Mouse (Mus musculus) spleen, embryonic (tissue): ENCODE measurements at regions not wholly inside any gene's neighbourhood (a gene's known extent, or its start where the extent isn't known, plus 50 kb on each side); places are given as distances from the start of the nearest gene placed in this dataset.
"Not testable (repeated sequence)": the region's sequence is repeated elsewhere in the genome, so short reads cannot be mapped to it uniquely, and the experiment has no call there.

Source experiments
- CTCF ChIA-PET: fragments of 350-600 bp; sonication (Branson Sonifier 250); formaldehyde crosslinking; loops from one replicate; lab custom pipeline; 2022; lab: Charles Lee

DNA sequence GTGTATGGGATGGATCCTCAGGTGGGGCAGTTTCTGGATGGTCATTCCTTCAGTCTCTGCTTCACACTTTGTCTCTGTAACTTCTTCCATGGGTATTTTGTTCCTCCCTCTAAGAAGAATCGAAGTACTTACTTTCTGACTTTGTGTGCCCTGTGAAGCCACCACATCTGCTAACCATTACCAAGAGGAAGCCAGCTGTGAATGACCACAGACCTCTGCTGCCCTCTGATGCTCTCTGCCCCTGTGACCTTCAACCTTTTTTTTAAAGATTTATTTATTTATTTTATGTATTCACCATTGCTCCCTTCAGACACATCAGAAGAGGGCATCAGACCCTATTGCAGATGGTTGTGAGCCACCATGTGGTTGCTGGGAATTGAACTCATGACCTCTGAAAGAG is 475.7 kb upstream of the Gulo start:
- CTCF ChIA-PET, result not testable (repeated sequence)

DNA sequence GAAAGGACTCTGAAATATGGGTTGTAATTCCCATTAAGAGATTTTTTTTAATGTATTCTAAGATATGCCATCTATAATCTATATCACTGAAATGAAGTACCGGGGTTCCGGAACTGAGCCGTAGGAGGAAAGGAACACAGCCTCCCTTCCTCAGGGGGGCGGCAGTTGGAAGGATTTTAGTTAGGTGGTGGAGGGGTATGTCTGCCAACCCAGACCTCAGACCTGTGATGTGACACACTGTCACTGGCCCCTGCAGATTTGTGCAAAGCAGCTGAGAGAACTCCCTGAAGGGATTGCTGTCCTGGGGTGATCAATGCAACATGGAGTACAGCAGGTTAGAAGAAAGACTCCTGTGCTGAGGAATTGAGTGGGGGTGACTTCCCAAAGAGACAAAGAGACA is 470.2 kb upstream of the Gulo start:
- CTCF ChIA-PET, result no interaction called here

DNA sequence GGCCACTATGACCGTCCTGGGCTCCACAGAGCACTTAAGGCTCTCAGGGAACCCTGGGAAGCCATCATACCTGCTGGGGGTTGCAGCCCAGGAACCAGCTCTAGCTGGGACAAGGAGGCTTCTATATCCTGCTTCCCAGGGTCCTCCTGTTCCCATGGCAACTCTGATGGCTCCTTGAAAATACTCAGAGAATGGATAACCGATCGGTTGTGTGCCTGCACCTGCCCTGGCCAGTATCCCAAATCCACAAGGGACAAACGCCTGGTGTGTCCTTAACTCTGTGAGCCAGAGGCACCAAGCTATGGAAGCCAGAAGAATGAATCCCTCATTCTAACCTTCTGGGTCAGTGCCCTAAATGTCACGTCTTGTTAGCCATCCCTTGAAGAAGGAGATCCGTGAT is 469.6 kb upstream of the Gulo start:
- CTCF ChIA-PET, result no interaction called here

DNA sequence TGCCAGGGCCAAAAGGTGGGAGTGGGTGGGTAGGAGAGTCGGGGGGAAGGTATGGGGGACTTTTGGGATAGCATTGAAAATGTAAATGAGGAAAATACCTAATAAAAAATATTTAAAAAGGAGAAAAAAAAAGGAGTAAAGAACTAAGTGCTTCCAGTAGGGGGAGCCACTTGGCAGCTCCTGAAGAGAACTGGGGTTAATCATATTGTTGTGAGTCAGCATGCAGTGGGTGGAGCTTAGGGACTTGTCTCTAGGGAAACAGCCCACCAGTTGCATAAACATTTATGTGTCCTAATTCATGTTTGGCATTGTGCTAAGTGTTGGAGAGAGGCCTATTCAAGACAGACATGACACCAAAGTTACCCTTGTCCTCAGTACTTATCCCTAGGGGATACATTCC is 466.0 kb upstream of the Gulo start:
- CTCF ChIA-PET, result no interaction called here

DNA sequence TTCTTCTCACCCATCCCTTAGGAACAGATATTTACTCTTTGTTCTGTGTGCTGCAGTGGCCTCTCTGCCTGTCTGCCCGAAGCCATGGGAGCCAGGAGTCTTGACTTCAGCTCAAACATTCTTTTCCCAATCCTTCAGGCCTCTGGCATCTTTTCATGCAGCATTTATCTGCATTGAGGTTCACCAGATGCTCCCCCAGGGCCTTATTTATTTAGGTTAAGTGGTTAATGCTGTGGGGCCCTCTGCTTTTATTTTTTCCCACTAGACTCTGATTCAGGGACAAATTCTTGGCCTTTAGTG is 464.2 kb upstream of the Gulo start:
- CTCF ChIA-PET, result no interaction called here

DNA sequence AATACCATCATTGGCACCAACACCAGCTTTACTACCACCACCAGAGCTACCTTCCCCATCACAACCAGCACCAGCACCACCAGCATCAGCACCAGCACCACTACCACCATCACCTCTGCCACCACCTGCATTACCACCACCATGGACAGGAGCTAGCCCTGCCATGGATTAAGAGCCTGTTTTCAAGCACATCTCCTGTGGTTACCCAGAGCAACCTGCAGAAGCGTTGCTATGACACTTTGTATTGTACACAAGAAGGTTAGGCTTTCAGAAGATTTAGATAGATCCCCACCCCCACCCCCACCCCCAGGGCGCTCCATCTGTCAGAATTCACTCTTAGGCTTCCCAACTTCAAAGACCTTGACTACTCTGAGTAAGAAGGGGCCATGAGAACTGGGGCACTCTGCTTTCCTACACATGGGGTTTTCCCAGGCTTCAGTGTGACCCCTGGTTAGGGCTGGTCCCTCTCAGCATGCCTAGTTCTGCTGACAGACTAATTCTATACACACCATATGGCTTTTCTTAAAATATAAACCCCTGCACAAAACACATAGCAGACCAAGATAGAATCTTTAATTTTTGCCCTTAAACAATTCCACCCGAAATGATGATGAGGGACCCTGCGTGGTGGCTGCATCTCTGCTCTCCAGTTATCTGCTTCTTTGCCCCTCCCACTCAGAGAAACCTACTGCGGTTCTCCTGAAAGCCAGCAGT is 463.7 kb upstream of the Gulo start:
- CTCF ChIA-PET, result no interaction called here

DNA sequence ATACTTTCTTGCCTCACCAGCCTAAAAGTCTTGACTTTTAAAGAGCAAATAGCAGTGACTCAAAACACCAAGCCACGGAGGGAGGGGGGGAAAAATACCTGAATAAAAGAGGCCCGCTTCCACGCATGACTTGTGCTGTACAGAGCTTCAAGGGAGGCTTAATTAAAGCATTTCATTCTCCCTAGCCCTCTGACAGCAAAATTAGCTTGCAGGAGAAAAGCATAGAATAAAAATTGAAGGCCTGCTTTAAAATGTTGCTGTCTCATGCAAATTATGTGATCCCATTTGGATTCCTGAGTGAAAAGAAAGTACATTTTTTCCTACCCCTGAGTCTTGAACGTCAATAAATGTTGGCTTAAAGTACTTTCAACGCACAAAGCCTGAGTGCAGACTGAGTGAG is 453.1 kb upstream of the Gulo start:
- CTCF ChIA-PET, result no interaction called here

DNA sequence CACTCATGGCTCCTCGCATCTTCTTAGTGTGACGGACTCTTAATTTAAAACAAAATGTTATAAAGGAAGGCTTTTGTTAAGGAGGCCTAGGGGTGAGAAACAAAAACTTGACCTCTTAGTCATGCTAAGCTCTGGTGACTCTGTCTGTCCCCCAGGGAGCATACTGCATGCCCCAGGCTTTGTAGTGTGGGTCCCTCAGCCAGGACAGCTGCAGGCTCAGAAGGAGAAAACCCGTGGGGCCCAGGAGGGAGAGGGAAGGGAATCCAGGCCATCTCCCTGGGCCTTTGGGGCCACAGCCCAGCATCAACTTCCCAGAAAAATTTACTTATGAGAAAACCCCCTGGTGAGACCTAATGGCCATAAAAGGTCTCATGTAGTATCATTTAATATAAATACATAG is 451.8 kb upstream of the Gulo start:
- CTCF ChIA-PET, result no interaction called here

DNA sequence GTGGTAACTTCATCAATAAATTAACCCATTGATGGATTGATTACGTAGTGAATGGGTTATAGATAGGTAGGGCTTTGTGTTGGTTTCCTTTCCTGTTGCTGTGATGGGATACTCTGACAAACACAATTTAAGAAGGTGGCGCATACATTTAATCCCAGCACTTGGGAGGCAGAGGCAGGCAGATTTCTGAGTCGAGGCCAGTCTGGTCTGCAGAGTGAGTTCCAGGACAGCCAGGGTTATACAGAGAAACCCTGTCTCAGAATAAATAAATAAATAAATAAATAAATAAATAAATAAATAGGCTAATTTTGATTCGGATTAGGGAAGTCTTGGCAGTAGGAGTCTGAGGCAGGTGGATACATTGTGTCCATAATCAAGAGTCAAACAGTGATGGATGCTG is 449.7 kb upstream of the Gulo start:
- CTCF ChIA-PET, result no interaction called here

DNA sequence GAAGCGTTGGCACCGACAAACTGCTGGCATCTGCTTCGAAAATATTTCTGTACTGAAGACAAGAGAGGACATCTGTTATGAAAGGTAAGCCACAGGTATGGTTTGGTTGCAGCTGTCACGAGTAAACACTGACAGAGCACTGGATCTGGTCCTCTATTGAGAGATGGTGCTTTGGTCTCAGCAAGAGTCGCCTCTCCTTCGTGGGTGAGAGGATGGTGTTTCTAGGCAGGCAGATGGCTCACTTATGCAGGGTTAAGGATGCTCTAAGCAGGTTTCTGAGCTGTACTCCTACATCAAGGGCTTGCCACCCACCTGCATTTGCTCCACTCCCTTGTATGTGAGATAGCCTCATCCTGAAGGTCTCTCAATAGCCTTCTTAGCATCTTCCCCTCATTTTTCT is 448.3 kb upstream of the Gulo start:
- CTCF ChIA-PET, result no interaction called here

DNA sequence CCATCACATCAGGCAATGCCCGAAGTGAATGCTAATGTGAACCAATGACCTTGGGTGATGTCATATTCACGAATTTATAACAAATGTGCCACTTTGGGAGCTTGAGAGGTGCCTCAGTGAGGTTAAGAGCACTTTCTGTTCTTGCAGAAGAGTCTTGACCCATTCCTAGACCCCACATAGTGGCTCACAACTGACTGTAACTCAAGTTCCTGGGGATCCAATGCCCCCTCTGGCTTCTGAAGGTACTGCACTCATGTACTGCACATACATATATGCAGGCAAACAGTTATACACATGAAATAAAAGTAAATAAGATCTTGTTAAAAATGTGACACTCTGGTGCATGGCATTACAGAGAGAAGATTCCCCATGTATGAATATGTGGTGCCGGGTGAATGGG is 443.8 kb upstream of the Gulo start:
- CTCF ChIA-PET, result no interaction called here

DNA sequence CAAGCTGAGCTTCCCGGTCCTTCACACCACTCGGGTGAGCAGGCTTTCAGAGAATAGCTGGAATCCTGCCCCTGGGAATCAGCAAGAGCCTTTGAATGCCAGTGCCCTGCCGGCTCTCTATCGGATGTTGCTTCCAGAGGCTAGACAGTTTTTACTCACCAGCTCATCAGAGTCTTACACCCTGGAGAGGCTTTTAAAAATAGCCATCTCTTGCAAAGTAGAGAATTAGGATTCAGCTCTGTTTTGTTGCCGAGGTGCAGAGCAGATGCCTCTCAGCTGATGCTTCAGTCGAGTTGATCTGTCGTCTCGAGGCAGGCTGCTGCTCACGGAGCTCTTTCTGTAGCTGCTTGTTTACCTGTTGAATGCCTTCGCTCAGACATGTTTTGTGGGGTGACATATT is 441.3 kb upstream of the Gulo start:
- CTCF ChIA-PET, result no interaction called here

DNA sequence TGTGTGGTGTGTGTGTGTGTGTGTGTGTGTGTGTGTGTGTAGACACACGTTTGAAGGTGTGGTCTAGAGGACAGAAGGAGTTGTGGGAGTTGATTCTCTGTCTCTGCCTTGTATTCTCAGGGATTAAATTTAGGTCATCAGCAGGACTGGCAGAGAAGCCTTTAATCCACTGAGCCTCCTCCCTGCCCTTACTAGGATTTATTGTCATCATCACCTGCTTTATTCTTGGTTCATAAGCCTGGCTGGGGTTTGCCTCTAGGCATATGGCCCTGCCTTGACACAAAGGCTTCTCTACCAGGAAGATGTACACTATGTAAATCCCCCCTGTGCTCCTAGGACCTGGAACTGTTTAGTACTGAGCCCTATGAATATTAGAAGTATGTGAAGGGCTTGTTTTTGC is 433.6 kb upstream of the Gulo start:
- CTCF ChIA-PET, result no interaction called here

DNA sequence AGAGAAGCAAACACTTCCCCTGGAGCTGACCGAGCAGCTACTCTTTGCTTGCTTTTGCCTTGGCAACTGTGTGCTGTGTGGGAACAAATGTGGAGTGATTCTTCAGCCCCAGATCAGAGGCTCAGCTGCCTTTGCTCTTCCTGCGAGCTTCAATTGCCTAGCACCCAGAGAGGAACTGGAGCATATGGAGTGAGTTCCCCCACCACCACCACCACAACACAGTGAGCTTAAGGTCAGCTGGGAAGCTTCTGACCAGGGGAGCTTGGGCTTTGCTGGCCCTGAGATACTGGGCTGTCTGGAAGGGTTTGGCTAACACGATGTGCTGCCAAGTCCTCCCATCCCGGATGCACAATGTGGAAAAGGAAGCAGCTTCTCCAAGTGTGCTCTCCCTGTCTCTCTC is 432.8 kb upstream of the Gulo start:
- CTCF ChIA-PET, result interaction anchor here (0.6 to 0.9 kb wide), 2 partner anchors 9 to 254 kb away, joined by 3 read pairs; no protein-coding TSS in a partner anchor

DNA sequence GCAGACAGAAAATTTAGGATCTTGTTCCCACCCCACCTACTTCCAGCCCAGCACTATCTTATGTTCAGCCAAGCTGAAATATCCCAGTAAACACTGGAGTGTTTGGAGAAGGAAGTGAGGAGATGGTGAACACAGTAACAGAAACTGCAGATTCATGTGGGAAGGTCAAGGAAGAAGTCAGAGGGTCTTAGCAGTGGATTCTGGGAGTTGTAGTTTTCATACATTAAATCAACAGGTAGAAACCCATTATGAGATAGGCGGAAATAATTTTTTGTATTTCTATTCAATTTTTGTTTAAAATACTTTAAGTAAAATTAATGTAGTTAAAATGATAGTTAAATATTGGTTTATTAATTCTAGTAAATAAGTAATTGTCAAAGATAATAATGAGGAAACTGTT is 429.6 kb upstream of the Gulo start:
- CTCF ChIA-PET, result no interaction called here

DNA sequence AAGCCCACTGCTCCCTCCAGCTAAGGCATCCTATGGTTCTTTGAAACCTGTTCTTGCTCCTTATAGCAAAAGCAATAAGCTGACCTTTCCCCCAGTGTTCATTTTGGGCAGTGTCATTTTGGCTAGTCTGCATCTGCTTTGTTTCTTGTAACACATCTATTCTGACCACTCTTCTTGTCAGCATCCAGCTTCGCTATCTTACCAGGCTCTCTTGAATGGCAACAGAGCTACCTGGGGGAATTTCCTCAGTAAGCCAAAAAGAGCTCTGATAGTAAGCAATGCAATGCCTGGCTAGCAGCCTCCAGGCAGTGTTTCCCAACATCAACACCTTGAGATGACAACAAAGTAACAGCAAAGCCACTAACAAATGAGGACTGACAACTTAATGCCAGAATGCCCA is 429.0 kb upstream of the Gulo start:
- CTCF ChIA-PET, result no interaction called here

DNA sequence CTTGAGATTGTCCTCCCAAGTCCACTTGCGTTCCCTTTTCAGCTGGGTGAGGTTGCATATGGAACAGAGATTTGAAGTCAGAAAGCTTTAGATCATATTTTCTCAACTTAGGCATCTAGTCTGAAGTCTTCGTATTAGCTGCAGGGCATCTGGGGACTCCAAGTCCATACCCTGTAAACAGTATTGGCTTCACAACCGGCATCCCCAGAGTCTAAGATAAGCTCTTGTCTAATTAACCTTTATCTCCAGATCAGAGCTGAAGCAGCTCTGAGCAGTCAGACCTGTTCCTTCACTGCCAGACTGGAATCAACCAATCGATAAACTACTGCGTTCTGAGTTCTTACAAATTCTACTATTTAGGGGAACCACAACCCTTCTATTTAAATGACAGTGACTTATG is 422.6 kb upstream of the Gulo start:
- CTCF ChIA-PET, result no interaction called here

DNA sequence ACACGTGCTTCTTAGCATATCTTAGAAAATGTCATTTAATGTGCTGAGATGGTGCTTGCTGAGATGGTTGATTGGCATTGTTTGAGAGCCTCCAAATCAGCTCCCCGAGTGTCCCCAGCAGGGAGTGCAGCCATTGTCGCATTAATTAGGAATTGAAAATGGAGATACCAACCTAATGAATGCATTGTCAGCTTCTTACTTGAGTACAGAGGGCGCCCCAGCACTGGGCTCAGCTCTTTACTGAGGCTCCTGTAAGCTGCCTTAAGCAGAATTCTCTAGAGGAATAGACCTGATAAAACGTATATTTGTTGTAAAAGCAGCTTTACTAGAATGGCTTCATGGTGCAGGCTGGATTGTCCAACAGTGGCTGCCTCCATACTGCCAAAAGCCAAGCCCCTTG is 415.1 kb upstream of the Gulo start:
- CTCF ChIA-PET, result no interaction called here
